Mouse (Mus musculus) hindbrain, embryonic 14.5 days (tissue): ENCODE results near the gene Plekhb2. TPM values are rescaled to one million over a fixed set of nuclear protein-coding genes. Genes with fewer than 3 reads are reported as not detected.

Experiments used
- ATAC-seq: fragments of 200-750 bp; cut with Nextera tagmentation; 2 replicates; pipeline ENCODE4 v1.8.0; 2017; ENCODE audit warnings: moderate number of reproducible peaks, mild to moderate bottlenecking, moderate TSS enrichment, moderate library complexity; ENCODE audit not compliant: low FRiP score
- DNase-seq: peaks from one replicate; pipeline ENCODE4 v3.0.0-alpha.2; 2015; ENCODE audit warnings: low spot score
- H3K27ac ChIP-seq: fragments of 300-500 bp; sonication (generic); 2 replicates; pipeline ENCODE4 v1.5.1; 2014; ENCODE audit warnings: mild to moderate bottlenecking, moderate library complexity
- H3K27me3 ChIP-seq: fragments of 300-500 bp; sonication (generic); 2 replicates; pipeline ENCODE4 v1.6.1; 2014; ENCODE audit warnings: mild to moderate bottlenecking, low read length, mixed read lengths; ENCODE audit not compliant: control insufficient read depth, insufficient read depth
- H3K36me3 ChIP-seq: fragments of 300-500 bp; sonication (generic); replicated peaks from 2 replicates; pipeline ENCODE4 v1.6.1; 2014; ENCODE audit not compliant: control insufficient read depth, insufficient read depth
- H3K4me1 ChIP-seq: fragments of 300-500 bp; sonication (generic); replicated peaks from 2 replicates; pipeline ENCODE4 v1.6.1; 2014; ENCODE audit warnings: antibody characterized with exemption, low read length, mixed read lengths; ENCODE audit not compliant: control insufficient read depth, insufficient read depth
- H3K4me2 ChIP-seq: fragments of 300-500 bp; sonication (generic); replicated peaks from 2 replicates; pipeline ENCODE4 v1.6.1; 2014; ENCODE audit warnings: mild to moderate bottlenecking, moderate library complexity
- H3K4me3 ChIP-seq: fragments of 300-500 bp; sonication (generic); replicated peaks from 2 replicates; pipeline ENCODE4 v1.5.1; 2014; ENCODE audit warnings: mild to moderate bottlenecking, low read length
- H3K9ac ChIP-seq: fragments of 300-500 bp; sonication (generic); 2 replicates; pipeline ENCODE4 v1.6.1; 2014
- H3K9me3 ChIP-seq: fragments of 300-500 bp; sonication (generic); 2 replicates; pipeline ENCODE4 v1.6.1; 2016; ENCODE audit warnings: low read length; ENCODE audit not compliant: control insufficient read depth
- WGBS: fragments of 180-500 bp; shearing (Covaris S2); extraction: QIAGEN DNeasy Blood & Tissue Kit; methylation state at CpG from one replicate; pipeline ENCODE4 v1.1.7; 2014; 5-methylcytosine and 5-hydroxymethylcytosine counted together
- polyA plus RNA-seq: library from polyadenylated mRNA; unstranded; fragments of >200 nt; fragmentation: Nextera tagmentation; extraction: Ambion mirVana; gene quantifications from 2 replicates; pipeline ENCODE4 v1.2.1, GENCODE M21; 2014

Gene Plekhb2
- polyA plus RNA-seq, 1 experiment from 2014 or later: 75.0 TPM

GRCm38 (mm10) chr1:34812407-34813247, 37.1 kb upstream of the Plekhb2 start:
- Histone ChIP-seq H3K4me1 (no peaks in the 10 kb centered on the region), H3K4me2 (no peak overlapping the region), H3K27me3 (no peaks in the 10 kb centered on the region), H3K9ac (no peak overlapping the region), H3K36me3 (peaks cover 89% of the 10 kb centered on the region), H3K27ac (no peak overlapping the region), H3K9me3 (no peaks in the 10 kb centered on the region), H3K4me3 (no peak overlapping the region)
- ATAC-seq (no peak), DNase-seq (no peak)
- 94% methylated on average over 13 of the region's 13 CpGs for WGBS

GRCm38 (mm10) chr1:34815843-34816242, 33.9 kb upstream of the Plekhb2 start:
- Histone ChIP-seq H3K36me3 (peaks cover 95% of the 10 kb centered on the region), H3K9ac (no peak overlapping the region), H3K4me2 (no peak overlapping the region), H3K27ac (no peak overlapping the region), H3K9me3 (no peaks in the 10 kb centered on the region), H3K4me1 (no peaks in the 10 kb centered on the region), H3K27me3 (no peaks in the 10 kb centered on the region), H3K4me3 (no peak overlapping the region)
- 69% methylated on average over 6 of the region's 6 CpGs for WGBS
- DNase-seq (no peak), ATAC-seq (no peak)

GRCm38 (mm10) chr1:34819225-34819910, 30.4 kb upstream of the Plekhb2 start:
- Histone ChIP-seq H3K36me3 (peaks cover 93% of the 10 kb centered on the region), H3K27me3 (no peaks in the 10 kb centered on the region), H3K9ac (no peak overlapping the region), H3K9me3 (no peaks in the 10 kb centered on the region), H3K4me3 (no peak overlapping the region), H3K4me2 (no peak overlapping the region), H3K27ac (no peak overlapping the region), H3K4me1 (no peaks in the 10 kb centered on the region)
- DNase-seq (no peak), ATAC-seq (no peak)
- 93% methylated on average over 6 of the region's 6 CpGs for WGBS

GRCm38 (mm10) chr1:34821411-34821810, 28.4 kb upstream of the Plekhb2 start:
- Histone ChIP-seq H3K4me3 (no peak overlapping the region), H3K36me3 (peaks cover 90% of the 10 kb centered on the region)
- no peak for ATAC-seq

DNA sequence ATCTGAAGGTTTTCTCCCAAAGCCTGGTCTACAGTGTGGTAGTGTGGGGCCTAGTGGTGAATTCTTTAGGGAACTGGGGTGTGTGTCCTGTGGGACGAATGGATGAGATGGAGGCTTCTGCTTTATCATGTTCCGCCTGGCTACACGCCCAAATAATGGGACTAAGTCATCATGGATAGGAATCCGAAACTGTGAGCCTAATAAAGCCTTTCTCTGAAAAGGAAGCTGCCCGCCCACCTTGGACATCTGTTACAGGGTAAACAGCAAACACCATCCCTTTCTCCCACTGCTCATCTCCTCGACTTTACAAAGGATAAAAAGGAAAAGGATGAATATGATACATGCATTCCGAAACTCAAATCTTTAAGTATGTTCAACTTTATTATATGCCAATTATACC, 27.8 kb upstream of the Plekhb2 start:
- DNase-seq: no peak
- H3K27ac ChIP-seq: no peak overlapping the region
- H3K9ac ChIP-seq: no peak overlapping the region
- WGBS: 85% methylated on average over 7 of the region's 7 CpGs
- no peaks in the 10 kb centered on the region for H3K4me1 ChIP-seq
- no peak overlapping the region for H3K4me2 ChIP-seq
- ATAC-seq: no peak
- H3K36me3 ChIP-seq: peaks cover 84% of the 10 kb centered on the region
- H3K27me3 ChIP-seq: no peaks in the 10 kb centered on the region
- no peaks in the 10 kb centered on the region for H3K9me3 ChIP-seq
- H3K4me3 ChIP-seq: no peak overlapping the region

More at GRCm38 (mm10) chr1:34821411-34821810, 28.4 kb upstream of the Plekhb2 start:
- no peak overlapping the region for H3K27ac ChIP-seq
- WGBS: 91% methylated on average over 2 of the region's 2 CpGs
- no peak overlapping the region for H3K4me2 ChIP-seq
- no peaks in the 10 kb centered on the region for H3K9me3 ChIP-seq
- no peaks in the 10 kb centered on the region for H3K27me3 ChIP-seq
- H3K4me1 ChIP-seq: no peaks in the 10 kb centered on the region
- H3K9ac ChIP-seq: no peak overlapping the region
- no peak for DNase-seq

DNA sequence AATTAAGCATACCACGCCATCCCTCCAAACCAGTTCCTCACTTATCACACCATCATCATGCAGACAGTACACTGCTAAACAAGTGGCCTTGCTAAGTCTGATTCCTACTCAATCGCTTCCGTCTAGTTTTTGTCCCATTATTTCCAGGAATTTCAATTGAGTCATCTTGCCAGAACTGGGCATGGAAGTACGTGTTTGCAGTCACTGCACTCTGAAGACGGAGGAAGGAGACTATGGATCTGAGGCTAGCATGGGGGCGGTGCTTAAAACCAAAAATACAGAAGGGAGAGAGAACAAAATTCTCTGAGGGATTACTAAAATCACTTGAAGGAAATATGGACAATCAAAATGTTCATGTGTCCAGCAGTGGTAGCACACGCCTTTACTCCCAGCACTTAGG, 27.0 kb upstream of the Plekhb2 start:
- Histone ChIP-seq H3K9me3 (no peaks in the 10 kb centered on the region), H3K4me1 (no peaks in the 10 kb centered on the region), H3K27ac (no peak overlapping the region), H3K9ac (no peak overlapping the region), H3K27me3 (no peaks in the 10 kb centered on the region), H3K36me3 (peaks cover 83% of the 10 kb centered on the region), H3K4me2 (no peak overlapping the region), H3K4me3 (no peak overlapping the region)
- ATAC-seq (no peak), DNase-seq (no peak)
- WGBS: 94% methylated on average over 7 of the region's 7 CpGs

- 88% methylated on average over 6 of the region's 6 CpGs for WGBS
- Histone ChIP-seq H3K27ac (no peak overlapping the region), H3K4me2 (no peak overlapping the region), H3K4me3 (no peak overlapping the region), H3K9me3 (no peaks in the 10 kb centered on the region), H3K4me1 (no peaks in the 10 kb centered on the region), H3K9ac (no peak overlapping the region), H3K36me3 (peaks cover 83% of the 10 kb centered on the region), H3K27me3 (no peaks in the 10 kb centered on the region)
- DNase-seq (no peak), ATAC-seq (no peak)
Measured at GRCm38 (mm10) chr1:34823353-34823752, 26.4 kb upstream of the Plekhb2 start.

DNA sequence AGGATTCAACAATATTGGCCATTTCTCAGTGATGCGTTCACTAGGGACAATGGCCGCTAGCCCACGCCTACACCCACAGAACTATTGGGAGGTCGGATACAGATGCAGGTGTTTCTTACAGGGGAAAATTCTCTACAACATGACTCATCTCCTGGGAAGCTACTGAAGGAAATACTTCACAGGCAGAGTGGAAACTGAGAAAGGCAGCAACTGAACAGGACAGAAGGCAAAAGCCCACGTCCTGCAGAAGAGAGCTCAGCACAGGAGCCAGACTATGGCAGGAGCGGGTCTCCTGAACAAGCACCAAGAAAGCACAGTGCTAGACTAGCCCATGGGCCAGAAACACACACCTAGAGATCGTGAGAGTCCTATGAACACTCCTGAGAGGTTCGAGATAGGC, 25.6 kb upstream of the Plekhb2 start:
- Histone ChIP-seq H3K9me3 (no peaks in the 10 kb centered on the region), H3K4me1 (no peaks in the 10 kb centered on the region), H3K36me3 (peaks cover 82% of the 10 kb centered on the region), H3K4me3 (no peak overlapping the region), H3K27me3 (no peaks in the 10 kb centered on the region), H3K9ac (no peak overlapping the region), H3K27ac (no peak overlapping the region), H3K4me2 (no peak overlapping the region)
- no peak for DNase-seq
- ATAC-seq: no peak
- WGBS: 91% methylated on average over 8 of the region's 8 CpGs

DNA sequence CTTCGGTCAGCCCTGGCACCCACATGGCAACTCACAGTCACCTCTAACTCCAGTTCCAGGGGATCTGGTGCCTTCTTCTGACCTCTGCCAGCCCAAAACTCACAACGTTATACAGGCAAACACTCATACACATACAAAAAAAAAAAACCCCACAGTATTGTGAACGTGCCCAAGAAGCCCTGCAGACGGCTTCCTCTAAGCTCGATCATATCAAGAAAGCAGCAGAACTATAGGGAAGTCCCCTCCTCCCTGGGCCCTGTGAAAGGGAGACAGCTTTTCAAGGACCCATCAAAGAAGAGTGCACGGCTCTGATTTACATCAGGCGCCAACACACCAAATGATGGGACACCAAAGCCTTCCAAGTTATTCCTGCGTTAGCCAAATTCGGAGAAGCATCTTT, 23.9 kb upstream of the Plekhb2 start:
- Histone ChIP-seq H3K4me1 (0 out of 2 replicates have a peak, but pooled peaks cover 3% of the 10 kb centered on the region), H3K9ac (no peak overlapping the region), H3K36me3 (peaks cover 75% of the 10 kb centered on the region), H3K27ac (no peak overlapping the region), H3K4me3 (no peak overlapping the region), H3K4me2 (no peak overlapping the region), H3K9me3 (no peaks in the 10 kb centered on the region), H3K27me3 (no peaks in the 10 kb centered on the region)
- WGBS: 89% methylated on average over 9 of the region's 9 CpGs
- DNase-seq (no peak), ATAC-seq (no peak)
